ENCODE assay signal across 8 mouse cellular contexts in the genomic region with DNA sequence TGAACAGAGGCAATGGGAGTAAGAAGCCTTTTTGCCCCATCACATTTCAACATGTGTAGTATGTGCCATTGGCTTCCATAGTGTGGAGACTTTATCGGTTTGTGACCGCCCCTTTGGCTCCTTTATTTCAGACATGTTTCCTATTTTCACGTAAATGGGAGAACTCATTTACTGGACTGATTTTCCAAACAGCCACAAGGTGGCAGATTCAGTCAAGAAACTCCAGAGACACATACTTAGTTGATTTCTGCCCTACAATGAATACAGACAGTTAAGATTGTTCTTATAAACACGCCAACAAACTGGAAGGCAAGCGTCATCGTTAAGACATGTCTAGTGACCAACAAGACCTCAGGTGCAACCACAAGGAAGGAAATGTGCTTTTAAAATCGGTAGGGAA. TPM values are rescaled to one million over a fixed set of nuclear protein-coding genes. Genes with fewer than 3 reads are reported as not detected.
DNase-seq lines count a peak whose midpoint lies in the region; ATAC-seq and TF ChIP-seq lines count a peak whose summit lies in the region.
"Had no signal": no experiment of that assay in that cellular context is flagged by ENCODE, and none has a peak within 500 bp of the region (broad histone marks: within the 10 kb centered on the region; RNA-seq: fewer than 3 reads in every experiment).

No protein-coding gene starts in this region.

- no peaks in the 10 kb centered on the region for H3K27me3 ChIP-seq in hindbrain, embryonic 13.5 days
- no peaks in the 10 kb centered on the region for H3K27me3 ChIP-seq in hindbrain, embryonic 12.5 days
- no peaks in the 10 kb centered on the region for H3K27me3 ChIP-seq in hindbrain, postnatal 0 days (ENCODE audit: insufficient read depth, low read length)
- H3K27me3 ChIP-seq: embryonic facial prominence, embryonic 13.5 days had no signal

- no peaks in the 10 kb centered on the region for H3K4me1 ChIP-seq in hindbrain, embryonic 13.5 days (replicated peaks)
- H3K4me1 ChIP-seq in hindbrain, embryonic 12.5 days, result no peaks in the 10 kb centered on the region
- no peaks in the 10 kb centered on the region for H3K4me1 ChIP-seq in ES-E14 (ENCODE audit: control insufficient read depth in 2 of 2, insufficient read depth in 2 of 2, low read length in 2 of 2, poor library complexity in 1 of 2)
- H3K4me1 ChIP-seq in hindbrain, postnatal 0 days (ENCODE audit: insufficient read depth, low read length), result no peaks in the 10 kb centered on the region

- 45% methylated on average over 7 of the region's 7 CpGs for WGBS in hindbrain, embryonic 13.5 days
- 52% methylated on average over 7 of the region's 7 CpGs for WGBS in hindbrain, embryonic 12.5 days
- WGBS in hindbrain, postnatal 0 days, result 37% methylated on average over 7 of the region's 7 CpGs

- no peak overlapping the region for H3K27ac ChIP-seq in hindbrain, embryonic 13.5 days
- H3K27ac ChIP-seq in hindbrain, embryonic 12.5 days, result no peak overlapping the region
- H3K27ac ChIP-seq in ES-E14 (ENCODE audit: insufficient read depth, low read depth, low read length, poor library complexity, severe bottlenecking), result no peak overlapping the region
- H3K27ac ChIP-seq in hindbrain, postnatal 0 days, result no peak overlapping the region
- H3K27ac ChIP-seq: embryonic facial prominence, embryonic 13.5 days had no signal

- no peak overlapping the region for H3K4me3 ChIP-seq in hindbrain, embryonic 13.5 days
- H3K4me3 ChIP-seq in hindbrain, embryonic 12.5 days, result no peak overlapping the region
- H3K4me3 ChIP-seq in ES-E14 (ENCODE audit: insufficient read depth in 1 of 2, low read depth in 1 of 2, low read length in 2 of 2, poor library complexity in 1 of 2, severe bottlenecking in 1 of 2), result no peak overlapping the region
- no peak overlapping the region for H3K4me3 ChIP-seq in hindbrain, postnatal 0 days (ENCODE audit: low read length)
- H3K4me3 ChIP-seq: embryonic facial prominence, embryonic 13.5 days had no signal

- peak; percentile 21; the same call in 1 of the 2 replicates for ATAC-seq in hindbrain, embryonic 13.5 days (ENCODE audit: low FRiP score)
- no peak for ATAC-seq in hindbrain, embryonic 12.5 days (ENCODE audit: low FRiP score)
- ATAC-seq in hindbrain, postnatal 0 days, result no peak

- H3K9ac ChIP-seq in hindbrain, embryonic 13.5 days, result no peak overlapping the region
- no peak overlapping the region for H3K9ac ChIP-seq in hindbrain, embryonic 12.5 days
- no peak overlapping the region for H3K9ac ChIP-seq in ES-E14 (ENCODE audit: insufficient read depth, low read depth, low read length, poor library complexity, severe bottlenecking)
- H3K9ac ChIP-seq in hindbrain, postnatal 0 days (replicated peaks; ENCODE audit: low read length), result no peak overlapping the region
- H3K9ac ChIP-seq: embryonic facial prominence, embryonic 13.5 days had no signal

- no peak overlapping the region for H3K4me2 ChIP-seq in hindbrain, embryonic 13.5 days
- H3K4me2 ChIP-seq in hindbrain, embryonic 12.5 days (replicated peaks), result no peak overlapping the region
- H3K4me2 ChIP-seq in hindbrain, postnatal 0 days (ENCODE audit: low read depth, low read length), result no peak overlapping the region
- H3K4me2 ChIP-seq: embryonic facial prominence, embryonic 13.5 days had no signal

- TF ChIP-seq CTCF in hindbrain, postnatal 0 days (IDR thresholded peaks at IDR 0.05; ENCODE audit: low read depth), result peak; percentile 78

- H3K36me3 ChIP-seq in hindbrain, embryonic 13.5 days, result peaks cover 3% of the 10 kb centered on the region; the same call in 1 of the 2 replicates
- no peaks in the 10 kb centered on the region for H3K36me3 ChIP-seq in hindbrain, embryonic 12.5 days
- H3K36me3 ChIP-seq in ES-E14 (ENCODE audit: control insufficient read depth, insufficient read depth, low read length, poor library complexity, severe bottlenecking), result no peaks in the 10 kb centered on the region
- H3K36me3 ChIP-seq in hindbrain, postnatal 0 days (ENCODE audit: insufficient read depth, low read length), result no peaks in the 10 kb centered on the region
- H3K36me3 ChIP-seq: embryonic facial prominence, embryonic 13.5 days had no signal

- DNase-seq in 416B (ENCODE audit: low read depth) (peak; percentile 80), ES-E14 (ENCODE audit: low read depth, low spot score) (no peak)
- DNase-seq in hindbrain, postnatal 0 days (ENCODE audit: low spot score), result peak; percentile 76
- peak; percentile 32 for DNase-seq in thymus, postnatal 4 days
- no peak for DNase-seq in left cerebral cortex, adult 18-20 months (ENCODE audit: low spot score in 2 of 2)

- in situ Hi-C loops in ES-E14 (cut with MboI; ENCODE audit: low sequenced_read_pairs in 2 of 2, unreplicated experiment in 2 of 2), result loop anchor here in 1 of 2 experiments (25.0 kb wide), 1 partner anchor 284 kb away; no protein-coding TSS in a partner anchor

- H3K9me3 ChIP-seq in hindbrain, embryonic 13.5 days, result no peaks in the 10 kb centered on the region
- no peaks in the 10 kb centered on the region for H3K9me3 ChIP-seq in hindbrain, embryonic 12.5 days (replicated peaks)
- no peaks in the 10 kb centered on the region for H3K9me3 ChIP-seq in ES-E14 (ENCODE audit: control insufficient read depth, insufficient read depth, low read depth, low read length)
- H3K9me3 ChIP-seq in hindbrain, postnatal 0 days (ENCODE audit: low read length), result no peaks in the 10 kb centered on the region
- H3K9me3 ChIP-seq: embryonic facial prominence, embryonic 13.5 days had no signal

TF ChIP-seq in ES-E14, 5 proteins besides CTCF, POLR2A, EP300 and RAD21:
- TF ChIP-seq CHD2 (IDR thresholded peaks at IDR 0.05; ENCODE audit: low read depth, low read length) (no peak), ZC3H11A (IDR thresholded peaks at IDR 0.05; ENCODE audit: borderline replicate concordance, low read depth, low read length) (peak; percentile 71; the same call in 1 of the 2 replicates)

RNA-seq across cellular contexts. Expression of gene Basp1, which starts 15.0 kb away (rescaled TPM):
- polyA plus RNA-seq in hindbrain, embryonic 13.5 days (2015; fragmentation: Nextera tagmentation; extraction: Ambion mirVana), result 202 and 215 TPM in 2 replicates
- polyA plus RNA-seq in hindbrain, embryonic 12.5 days (2016; fragmentation: Nextera tagmentation; extraction: Ambion mirVana), result 381 and 469 TPM in 2 replicates
- 66.8 and 120 TPM in 2 replicates for total RNA-seq in ES-E14 (2012; rRNA removed)
- total RNA-seq in hindbrain, postnatal 0 days (2014; rRNA removed), result 701 and 894 TPM in 2 replicates
- polyA plus RNA-seq in hindbrain, postnatal 0 days (2015; fragmentation: Nextera tagmentation; extraction: Ambion mirVana), result 415 and 425 TPM in 2 replicates
- total RNA-seq in left cerebral cortex, adult 18-20 months (2021), result 100 to 1,000 TPM; 630 to 642 TPM

Comparison
In these comparisons a context has a peak if more than half of its experiments do, and no peak if none do; other contexts are left out.
1. DNase-seq: peak in 416B (single experiment), hindbrain, postnatal 0 days (single experiment) and thymus, postnatal 4 days (single experiment); none in ES-E14 (single experiment) and left cerebral cortex, adult 18-20 months (0 of 2).